Mouse (Mus musculus): ENCODE measurements around the gene Cracr2b. TPM values are rescaled to one million over a fixed set of nuclear protein-coding genes. Genes with fewer than 3 reads are reported as not detected.

The Cracr2b gene
- polyA plus RNA-seq, 1 experiment from 2014 or later: 4.4 TPM

- DNase-seq (ENCODE audit: low spot score) (peak; percentile 64), ATAC-seq (ENCODE audit: low FRiP score) (peak; percentile 30)
- H3K9ac ChIP-seq (ENCODE audit: low read depth, low read length): peak overlapping the region; percentile 66
- no peaks in the 10 kb centered on the region; the same call in 1 of the 2 replicates for H3K4me1 ChIP-seq (replicated peaks; ENCODE audit: control insufficient read depth, insufficient read depth, low read length)
- whole genome bisulfite sequencing: under 1% methylated on average over 23 of the region's 23 CpGs
- peak overlapping the region; percentile 53 for H3K4me3 ChIP-seq (ENCODE audit: low read depth, low read length)
- H3K27ac ChIP-seq (ENCODE audit: low read depth, low read length): 0 out of 2 replicates have a peak overlapping the region, but pooled peaks have one; percentile 45
- peak overlapping the region; percentile 82 for H3K4me2 ChIP-seq (replicated peaks; ENCODE audit: low read depth, low read length)
- no peaks in the 10 kb centered on the region for H3K9me3 ChIP-seq (ENCODE audit: control insufficient read depth, low read length)
- peaks cover 16% of the 10 kb centered on the region for H3K27me3 ChIP-seq (ENCODE audit: control insufficient read depth, insufficient read depth, low read length)
- H3K36me3 ChIP-seq (ENCODE audit: control insufficient read depth, insufficient read depth, low read length): 0 out of 2 replicates have a peak, but pooled peaks cover 2% of the 10 kb centered on the region
Measured at GRCm38 (mm10) chr7:141455610-141456314, 5.1 kb upstream of the Cracr2b start.

DNA sequence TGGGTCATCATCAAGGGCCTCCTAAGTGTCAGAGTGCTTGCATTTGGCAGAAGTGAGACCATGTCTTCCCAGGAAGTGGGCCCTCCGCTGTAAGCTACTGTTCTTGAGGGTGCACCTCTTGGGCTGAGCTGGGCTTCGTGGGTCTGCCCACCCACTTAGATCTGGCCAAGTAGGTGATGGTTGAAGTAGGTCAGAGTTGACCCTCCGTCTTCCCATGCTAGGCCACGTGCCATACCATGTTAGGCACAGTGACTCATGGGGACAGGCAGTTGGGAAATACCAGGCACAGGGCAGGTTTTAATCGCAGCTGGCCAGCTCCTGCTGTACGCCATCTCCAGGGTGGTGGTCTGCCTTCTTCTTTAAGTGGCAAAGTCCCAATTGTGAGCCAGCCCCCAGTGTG is 4.2 kb upstream of the Cracr2b start:
- Histone ChIP-seq H3K9me3 (ENCODE audit: control insufficient read depth, low read length) (no peaks in the 10 kb centered on the region), H3K27me3 (ENCODE audit: control insufficient read depth, insufficient read depth, low read length) (peaks cover 26% of the 10 kb centered on the region), H3K4me2 (replicated peaks; ENCODE audit: low read depth, low read length) (no peak overlapping the region), H3K4me1 (replicated peaks; ENCODE audit: control insufficient read depth, insufficient read depth, low read length) (peaks cover 1% of the 10 kb centered on the region; the same call in 1 of the 2 replicates), H3K36me3 (ENCODE audit: control insufficient read depth, insufficient read depth, low read length) (0 out of 2 replicates have a peak, but pooled peaks cover 2% of the 10 kb centered on the region), H3K9ac (ENCODE audit: low read depth, low read length) (no peak overlapping the region), H3K4me3 (ENCODE audit: low read depth, low read length) (no peak overlapping the region), H3K27ac (ENCODE audit: low read depth, low read length) (no peak overlapping the region)
- ATAC-seq (ENCODE audit: low FRiP score) (no peak), DNase-seq (ENCODE audit: low spot score) (no peak)
- 89% methylated on average over 6 of the region's 6 CpGs for WGBS

DNA sequence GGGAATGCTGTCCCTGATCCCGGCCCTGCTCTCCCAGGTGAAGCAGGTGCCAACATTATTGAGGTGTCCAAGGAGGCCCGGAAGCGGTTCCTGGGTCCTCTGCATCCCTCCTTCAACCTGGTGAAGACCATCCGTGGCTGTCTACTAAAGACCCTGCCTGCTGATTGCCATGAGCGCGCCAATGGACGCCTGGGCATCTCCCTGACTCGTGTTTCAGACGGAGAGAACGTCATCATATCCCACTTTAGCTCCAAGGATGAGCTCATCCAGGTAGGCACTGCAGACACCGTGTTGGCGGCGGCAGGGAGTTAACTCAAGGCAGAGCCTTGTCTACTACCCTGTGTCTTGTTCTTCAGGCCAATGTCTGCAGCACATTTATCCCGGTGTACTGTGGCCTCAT is 3.7 kb upstream of the Cracr2b start:
- H3K9ac ChIP-seq (ENCODE audit: low read depth, low read length): no peak overlapping the region
- WGBS: 91% methylated on average over 14 of the region's 14 CpGs
- no peak overlapping the region for H3K27ac ChIP-seq (ENCODE audit: low read depth, low read length)
- H3K4me3 ChIP-seq (ENCODE audit: low read depth, low read length): no peak overlapping the region
- DNase-seq (ENCODE audit: low spot score) (no peak), ATAC-seq (ENCODE audit: low FRiP score) (no peak)
- no peaks in the 10 kb centered on the region for H3K36me3 ChIP-seq (ENCODE audit: control insufficient read depth, insufficient read depth, low read length)
- peaks cover 3% of the 10 kb centered on the region; the same call in 1 of the 2 replicates for H3K4me1 ChIP-seq (replicated peaks; ENCODE audit: control insufficient read depth, insufficient read depth, low read length)
- peaks cover 31% of the 10 kb centered on the region for H3K27me3 ChIP-seq (ENCODE audit: control insufficient read depth, insufficient read depth, low read length)
- no peaks in the 10 kb centered on the region for H3K9me3 ChIP-seq (ENCODE audit: control insufficient read depth, low read length)
- H3K4me2 ChIP-seq (replicated peaks; ENCODE audit: low read depth, low read length): no peak overlapping the region

- DNase-seq (ENCODE audit: low spot score) (peak; percentile 71), ATAC-seq (ENCODE audit: low FRiP score) (no peak)
- 72% methylated on average over 15 of the region's 15 CpGs for WGBS
- Histone ChIP-seq H3K9me3 (ENCODE audit: control insufficient read depth, low read length) (no peaks in the 10 kb centered on the region), H3K4me1 (replicated peaks; ENCODE audit: control insufficient read depth, insufficient read depth, low read length) (peaks cover 3% of the 10 kb centered on the region; the same call in 1 of the 2 replicates), H3K27ac (ENCODE audit: low read depth, low read length) (no peak overlapping the region), H3K9ac (ENCODE audit: low read depth, low read length) (no peak overlapping the region), H3K36me3 (ENCODE audit: control insufficient read depth, insufficient read depth, low read length) (no peaks in the 10 kb centered on the region), H3K4me3 (ENCODE audit: low read depth, low read length) (no peak overlapping the region), H3K4me2 (replicated peaks; ENCODE audit: low read depth, low read length) (no peak overlapping the region), H3K27me3 (ENCODE audit: control insufficient read depth, insufficient read depth, low read length) (peaks cover 40% of the 10 kb centered on the region)
Measured at GRCm38 (mm10) chr7:141457986-141458660, 2.8 kb upstream of the Cracr2b start.

- ATAC-seq (ENCODE audit: low FRiP score) (no peak), DNase-seq (ENCODE audit: low spot score) (no peak)
- Histone ChIP-seq H3K27me3 (ENCODE audit: control insufficient read depth, insufficient read depth, low read length) (peaks cover 45% of the 10 kb centered on the region), H3K27ac (ENCODE audit: low read depth, low read length) (no peak overlapping the region), H3K4me2 (replicated peaks; ENCODE audit: low read depth, low read length) (no peak overlapping the region), H3K4me3 (ENCODE audit: low read depth, low read length) (no peak overlapping the region), H3K9ac (ENCODE audit: low read depth, low read length) (no peak overlapping the region), H3K36me3 (ENCODE audit: control insufficient read depth, insufficient read depth, low read length) (no peaks in the 10 kb centered on the region), H3K9me3 (ENCODE audit: control insufficient read depth, low read length) (no peaks in the 10 kb centered on the region), H3K4me1 (replicated peaks; ENCODE audit: control insufficient read depth, insufficient read depth, low read length) (peaks cover 3% of the 10 kb centered on the region; the same call in 1 of the 2 replicates)
- WGBS: 84% methylated on average over 11 of the region's 11 CpGs
Measured at GRCm38 (mm10) chr7:141458661-141459060, 2.2 kb upstream of the Cracr2b start.

DNA sequence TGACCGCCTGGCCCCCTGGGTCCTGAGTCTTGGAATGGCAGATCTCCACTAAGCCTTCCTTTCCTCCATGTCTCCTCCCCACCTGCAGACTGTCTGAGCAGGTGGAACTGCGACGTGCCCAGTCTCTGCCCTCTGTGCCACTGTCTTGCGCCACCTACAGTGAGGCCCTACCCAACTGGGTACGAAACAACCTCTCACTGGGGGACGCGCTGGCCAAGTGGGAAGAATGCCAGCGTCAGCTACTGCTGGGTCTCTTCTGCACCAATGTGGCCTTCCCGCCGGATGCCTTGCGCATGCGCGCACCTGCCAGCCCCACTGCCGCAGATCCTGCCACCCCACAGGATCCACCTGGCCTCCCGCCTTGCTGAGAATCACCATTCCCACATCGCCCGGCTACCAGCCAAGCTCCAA is 1.6 kb upstream of the Cracr2b start:
- no peak overlapping the region for H3K27ac ChIP-seq (ENCODE audit: low read depth, low read length)
- no peaks in the 10 kb centered on the region for H3K9me3 ChIP-seq (ENCODE audit: control insufficient read depth, low read length)
- no peaks in the 10 kb centered on the region for H3K36me3 ChIP-seq (ENCODE audit: control insufficient read depth, insufficient read depth, low read length)
- 93% methylated on average over 17 of the region's 17 CpGs for WGBS
- no peak for DNase-seq (ENCODE audit: low spot score)
- H3K9ac ChIP-seq (ENCODE audit: low read depth, low read length): no peak overlapping the region
- peaks cover 52% of the 10 kb centered on the region for H3K27me3 ChIP-seq (ENCODE audit: control insufficient read depth, insufficient read depth, low read length)
- H3K4me3 ChIP-seq (ENCODE audit: low read depth, low read length): no peak overlapping the region
- peaks cover 3% of the 10 kb centered on the region; the same call in 1 of the 2 replicates for H3K4me1 ChIP-seq (replicated peaks; ENCODE audit: control insufficient read depth, insufficient read depth, low read length)
- no peak for ATAC-seq (ENCODE audit: low FRiP score)
- no peak overlapping the region for H3K4me2 ChIP-seq (replicated peaks; ENCODE audit: low read depth, low read length)

DNA sequence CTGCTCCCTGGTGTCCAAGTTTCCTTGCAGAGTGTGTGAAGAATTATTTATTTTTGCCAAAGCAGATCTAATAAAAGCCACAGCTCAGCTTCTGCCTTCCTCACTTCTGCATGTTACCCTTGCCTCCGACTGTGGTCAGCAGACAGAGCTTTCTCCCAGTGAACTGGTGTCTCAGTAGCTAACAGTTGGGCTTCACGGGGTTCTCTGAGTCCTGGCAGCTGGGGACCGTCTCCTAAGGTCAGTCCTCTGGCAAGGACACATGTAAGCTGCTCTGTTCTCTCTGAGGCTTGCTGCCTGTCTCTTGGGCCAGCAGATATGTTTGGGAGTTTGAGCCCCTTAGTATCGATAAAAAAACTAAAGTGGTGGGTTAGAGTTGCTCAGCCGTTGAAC is 898 bp upstream of the Cracr2b start:
- Histone ChIP-seq H3K27ac (ENCODE audit: low read depth, low read length) (no peak overlapping the region), H3K27me3 (ENCODE audit: control insufficient read depth, insufficient read depth, low read length) (peaks cover 58% of the 10 kb centered on the region), H3K9me3 (ENCODE audit: control insufficient read depth, low read length) (no peaks in the 10 kb centered on the region), H3K9ac (ENCODE audit: low read depth, low read length) (no peak overlapping the region), H3K4me1 (replicated peaks; ENCODE audit: control insufficient read depth, insufficient read depth, low read length) (peaks cover 3% of the 10 kb centered on the region; the same call in 1 of the 2 replicates), H3K4me2 (replicated peaks; ENCODE audit: low read depth, low read length) (no peak overlapping the region; the same call in 1 of the 2 replicates), H3K4me3 (ENCODE audit: low read depth, low read length) (no peak overlapping the region), H3K36me3 (ENCODE audit: control insufficient read depth, insufficient read depth, low read length) (no peaks in the 10 kb centered on the region)
- 72% methylated on average over 5 of the region's 5 CpGs for WGBS
- ATAC-seq (ENCODE audit: low FRiP score) (no peak), DNase-seq (ENCODE audit: low spot score) (no peak)

DNA sequence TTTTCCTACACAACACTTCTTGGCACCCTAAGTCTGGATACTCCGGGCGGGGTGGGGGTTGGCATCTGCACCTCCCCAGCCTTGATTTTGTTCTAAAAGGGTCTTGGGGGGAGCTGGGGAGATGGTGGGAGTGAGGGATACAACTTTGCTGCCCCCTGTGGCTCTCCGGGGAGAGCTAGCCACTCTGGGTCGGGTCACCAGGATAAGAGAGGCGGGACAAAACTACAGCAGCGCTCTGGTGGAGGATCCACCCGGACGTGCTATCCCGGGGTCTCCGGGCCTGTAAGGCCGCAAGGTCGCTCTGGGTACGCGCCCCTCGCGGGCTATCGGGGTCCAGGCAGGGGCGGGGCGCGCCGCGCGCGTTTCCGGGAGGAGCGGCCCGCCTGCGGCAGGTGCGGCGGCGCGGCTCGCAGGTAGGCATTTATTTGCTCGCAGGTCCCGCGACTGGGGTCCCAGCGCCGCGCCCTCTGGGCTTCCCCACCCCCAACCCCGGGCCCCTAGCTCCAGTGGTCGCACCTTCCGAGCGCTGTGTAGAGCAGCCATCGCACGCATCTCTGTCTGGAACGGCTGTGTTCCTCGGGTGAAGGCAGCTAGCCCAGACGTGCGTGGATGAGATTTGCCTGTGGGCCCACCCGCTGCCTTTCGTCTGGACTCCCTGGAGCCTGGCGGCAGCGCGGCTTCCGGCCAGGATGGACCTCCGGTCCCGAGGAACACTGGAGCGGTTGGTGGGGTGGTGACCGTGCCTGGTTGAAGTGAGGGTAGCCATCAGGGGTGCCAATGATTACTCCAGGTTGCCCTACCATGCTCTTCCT is 833 bp downstream of the Cracr2b start:
- Histone ChIP-seq H3K9ac (ENCODE audit: low read depth, low read length) (peak overlapping the region; percentile 34; the same call in 1 of the 2 replicates), H3K36me3 (ENCODE audit: control insufficient read depth, insufficient read depth, low read length) (no peaks in the 10 kb centered on the region), H3K4me3 (ENCODE audit: low read depth, low read length) (peak overlapping the region; percentile 32), H3K4me1 (replicated peaks; ENCODE audit: control insufficient read depth, insufficient read depth, low read length) (0 out of 2 replicates have a peak, but pooled peaks cover 3% of the 10 kb centered on the region), H3K27me3 (ENCODE audit: control insufficient read depth, insufficient read depth, low read length) (peaks cover 74% of the 10 kb centered on the region), H3K9me3 (ENCODE audit: control insufficient read depth, low read length) (no peaks in the 10 kb centered on the region), H3K27ac (ENCODE audit: low read depth, low read length) (no peak overlapping the region), H3K4me2 (replicated peaks; ENCODE audit: low read depth, low read length) (peak overlapping the region; percentile 53)
- 3% methylated on average over 58 of the region's 59 CpGs for WGBS
- DNase-seq (ENCODE audit: low spot score) (no peak), ATAC-seq (ENCODE audit: low FRiP score) (no peak)

Measured in hindbrain, embryonic 11.5 days (tissue).